25 mouse cellular contexts compared by ENCODE assay signal in genomic region chr6:95635411-95635810, GRCm38 (mm10).
DNase-seq lines count a peak whose midpoint lies in the region; ATAC-seq and TF ChIP-seq lines count a peak whose summit lies in the region.
"Had no signal": no experiment of that assay in that cellular context is flagged by ENCODE, and none has a peak within 500 bp of the region (broad histone marks: within the 10 kb centered on the region; RNA-seq: fewer than 3 reads in every experiment).

No protein-coding gene starts in this region.

- ATAC-seq in erythroid progenitor cell, adult 5-6 weeks (replicated peaks; ENCODE audit: low FRiP score, poor library complexity, severe bottlenecking), result no peak
- ATAC-seq: forebrain, embryonic 13.5 days; intestine, postnatal 0 days; liver, postnatal 0 days; lung, postnatal 0 days; midbrain, embryonic 16.5 days had no signal

- peak; percentile 6 for DNase-seq in kidney, postnatal 14 days
- DNase-seq in kidney, postnatal 25 days, result no peak
- DNase-seq in right cerebral cortex, adult 18-20 months, result peak; percentile 45
- DNase-seq in right cerebral cortex, postnatal 4 days, result no peak
- DNase-seq in frontal cortex, postnatal 36 days (ENCODE audit: low spot score in 2 of 2), result peak; percentile 9 to 53
- DNase-seq in gastrocnemius, adult 2 months, result no peak
- DNase-seq: adrenal gland, postnatal 36 days; cerebellum, adult 18-20 months; cerebellum, postnatal 14 days; gastrocnemius, postnatal 14 days; heart, adult 18-20 months; heart, postnatal 14 days; liver, postnatal 0 days; retina, postnatal 1 day had no signal

- no peak overlapping the region for H3K27ac ChIP-seq in gastrocnemius, adult 2 months
- H3K27ac ChIP-seq: forebrain, embryonic 13.5 days; limb, embryonic 12.5 days; midbrain, embryonic 10.5 days; stomach, postnatal 0 days had no signal

- H3K4me3 ChIP-seq in gastrocnemius, adult 2 months, result no peak overlapping the region
- H3K4me3 ChIP-seq: forebrain, embryonic 13.5 days; heart, embryonic 12.5 days; limb, embryonic 12.5 days; midbrain, embryonic 10.5 days; myocyte; neural tube, embryonic 13.5 days had no signal

- no peak for TF ChIP-seq CTCF in gastrocnemius, adult 2 months (IDR thresholded peaks at IDR 0.05)

- intact Hi-C loops in gastrocnemius, adult 2 months (cut with DNase I), result no loop called here

Comparison
In these comparisons a context has a peak if more than half of its experiments do, and no peak if none do; other contexts are left out.
1. DNase-seq: peak in kidney, postnatal 14 days (single experiment), right cerebral cortex, adult 18-20 months (single experiment) and frontal cortex, postnatal 36 days (2 of 2); none in kidney, postnatal 25 days (0 of 2), right cerebral cortex, postnatal 4 days (single experiment) and gastrocnemius, adult 2 months (single experiment).